In the genomic region with DNA sequence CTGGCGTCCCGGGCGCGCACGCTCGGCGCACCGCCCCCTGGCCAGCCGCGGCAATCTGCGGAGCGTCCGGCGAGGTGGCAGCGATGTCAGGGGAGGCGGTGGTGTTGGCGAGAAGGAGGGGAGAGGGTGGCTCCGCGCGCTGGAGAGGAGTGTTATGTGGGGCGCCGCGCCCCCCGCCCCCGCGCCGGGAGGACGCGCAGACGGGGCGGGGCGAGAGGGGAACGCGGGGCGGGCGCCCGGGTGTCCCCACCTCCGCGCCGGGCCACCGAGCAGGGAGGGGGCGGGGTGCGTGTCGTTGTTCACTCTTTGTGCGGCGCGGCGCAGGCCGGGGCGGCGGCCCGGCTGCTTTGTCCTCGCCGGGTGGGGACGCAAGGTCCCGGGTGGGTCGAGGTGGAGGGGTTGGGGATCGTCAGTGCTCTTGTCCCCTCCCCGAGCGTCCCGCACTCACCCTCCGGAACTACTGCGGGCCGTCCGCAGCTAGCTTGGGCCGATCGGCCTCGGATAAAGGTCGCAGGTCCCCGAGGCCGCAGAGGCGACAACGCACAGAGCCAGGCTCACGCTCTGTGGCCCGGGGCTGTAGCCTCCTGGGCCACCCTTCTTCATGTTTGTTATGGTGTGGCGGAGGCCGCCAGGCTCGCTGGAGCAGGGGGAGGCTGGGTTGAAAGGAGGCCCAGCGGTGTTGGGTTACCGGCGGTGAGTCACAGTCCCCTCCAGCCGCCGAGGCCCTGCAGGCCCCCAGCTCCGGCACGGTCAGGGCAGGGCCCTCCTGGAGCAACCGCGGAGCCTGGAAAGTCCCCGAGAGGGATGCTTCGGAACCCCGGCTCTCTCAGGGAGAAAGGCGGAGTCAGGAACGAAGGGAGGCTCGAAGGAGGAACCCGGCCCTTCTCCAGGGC, we compare ENCODE assay signal across 8 mouse cellular contexts. TPM values are rescaled to one million over a fixed set of nuclear protein-coding genes. Genes with fewer than 3 reads are reported as not detected.
DNase-seq lines count a peak whose midpoint lies in the region; ATAC-seq lines count a peak whose summit lies in the region.

A gene (minus strand): TSS at position 57 of the 893 bp plus-strand sequence.

- WGBS in embryonic facial prominence, embryonic 15.5 days, result under 1% methylated on average over 82 of the region's 94 CpGs
- under 1% methylated on average over 84 of the region's 94 CpGs for WGBS in heart, embryonic 11.5 days (ENCODE audit: insufficient replicate concordance)
- under 1% methylated on average over 71 of the region's 94 CpGs for WGBS in kidney, embryonic 16.5 days
- WGBS in liver, embryonic 11.5 days, result under 1% methylated on average over 84 of the region's 94 CpGs
- under 1% methylated on average over 88 of the region's 94 CpGs for WGBS in stomach, embryonic 14.5 days

- peak within 1 kb of the TSS; percentile 64 for H3K4me2 ChIP-seq in embryonic facial prominence, embryonic 15.5 days (replicated peaks)
- peak within 1 kb of the TSS; percentile 73 for H3K4me2 ChIP-seq in heart, embryonic 11.5 days
- H3K4me2 ChIP-seq in kidney, embryonic 16.5 days (replicated peaks; ENCODE audit: low read depth, low read length), result peak within 1 kb of the TSS; percentile 78
- H3K4me2 ChIP-seq in liver, embryonic 11.5 days, result peak within 1 kb of the TSS; percentile 86
- H3K4me2 ChIP-seq in stomach, embryonic 14.5 days (replicated peaks; ENCODE audit: low read depth, low read length), result peak within 1 kb of the TSS; percentile 85

- H3K4me3 ChIP-seq in embryonic facial prominence, embryonic 15.5 days (replicated peaks), result peak within 1 kb of the TSS; percentile 68
- peak within 1 kb of the TSS; percentile 90 for H3K4me3 ChIP-seq in heart, embryonic 11.5 days (ENCODE audit: low read depth, low read length)
- peak within 1 kb of the TSS; percentile 74 for H3K4me3 ChIP-seq in kidney, embryonic 16.5 days (ENCODE audit: low read length)
- H3K4me3 ChIP-seq in liver, embryonic 11.5 days (ENCODE audit: low read depth, low read length), result peak within 1 kb of the TSS; percentile 65
- H3K4me3 ChIP-seq in stomach, embryonic 14.5 days (ENCODE audit: low read depth, low read length), result peak within 1 kb of the TSS; percentile 82

- peak within 1 kb of the TSS; percentile 97 for H3K27ac ChIP-seq in embryonic facial prominence, embryonic 15.5 days (replicated peaks)
- peak within 1 kb of the TSS; percentile 98 for H3K27ac ChIP-seq in heart, embryonic 11.5 days (ENCODE audit: low read depth, low read length)
- peak within 1 kb of the TSS; percentile 98 for H3K27ac ChIP-seq in kidney, embryonic 16.5 days (ENCODE audit: low read length)
- peak within 1 kb of the TSS; percentile 79 for H3K27ac ChIP-seq in liver, embryonic 11.5 days (ENCODE audit: low read depth, low read length)
- peak within 1 kb of the TSS; percentile 95 for H3K27ac ChIP-seq in stomach, embryonic 14.5 days (ENCODE audit: low read length)

- H3K36me3 ChIP-seq in embryonic facial prominence, embryonic 15.5 days, result no peaks in the 10 kb centered on the region
- H3K36me3 ChIP-seq in heart, embryonic 11.5 days (ENCODE audit: control insufficient read depth, insufficient read depth, low read length), result no peaks in the 10 kb centered on the region
- no peaks in the 10 kb centered on the region for H3K36me3 ChIP-seq in kidney, embryonic 16.5 days (ENCODE audit: insufficient read depth, low read length)
- H3K36me3 ChIP-seq in liver, embryonic 11.5 days (ENCODE audit: control insufficient read depth, insufficient read depth, low read length), result no peaks in the 10 kb centered on the region
- no peaks in the 10 kb centered on the region for H3K36me3 ChIP-seq in stomach, embryonic 14.5 days (ENCODE audit: control insufficient read depth, insufficient read depth, low read length)

- peak; percentile 83 for DNase-seq in 416B (ENCODE audit: low read depth)
- peak; percentile 74 to 79 for DNase-seq in adrenal gland, postnatal 4 days (ENCODE audit: low spot score in 2 of 2)
- DNase-seq in liver, embryonic 11.5 days (ENCODE audit: low spot score), result peak; percentile 74
- peak; percentile 36 to 56 for DNase-seq in natural killer cell, adult 2 months (ENCODE audit: low spot score in 2 of 2)

- H3K27me3 ChIP-seq in embryonic facial prominence, embryonic 15.5 days, result no peaks in the 10 kb centered on the region
- no peaks in the 10 kb centered on the region for H3K27me3 ChIP-seq in heart, embryonic 11.5 days (ENCODE audit: control insufficient read depth, insufficient read depth, low read length)
- no peaks in the 10 kb centered on the region for H3K27me3 ChIP-seq in kidney, embryonic 16.5 days (ENCODE audit: insufficient read depth, low read length)
- peaks cover 40% of the 10 kb centered on the region for H3K27me3 ChIP-seq in liver, embryonic 11.5 days (replicated peaks; ENCODE audit: control insufficient read depth, insufficient read depth, low read length)
- H3K27me3 ChIP-seq in stomach, embryonic 14.5 days (ENCODE audit: control insufficient read depth, insufficient read depth, low read length), result no peaks in the 10 kb centered on the region

- H3K9me3 ChIP-seq in embryonic facial prominence, embryonic 15.5 days (replicated peaks), result no peaks in the 10 kb centered on the region
- no peaks in the 10 kb centered on the region for H3K9me3 ChIP-seq in heart, embryonic 11.5 days (replicated peaks; ENCODE audit: control insufficient read depth, low read length)
- H3K9me3 ChIP-seq in kidney, embryonic 16.5 days (ENCODE audit: low read length), result no peaks in the 10 kb centered on the region
- H3K9me3 ChIP-seq in liver, embryonic 11.5 days (ENCODE audit: control insufficient read depth, low read length), result no peaks in the 10 kb centered on the region
- H3K9me3 ChIP-seq in stomach, embryonic 14.5 days (ENCODE audit: control insufficient read depth, low read depth, low read length), result no peaks in the 10 kb centered on the region

- peaks cover 52% of the 10 kb centered on the region for H3K4me1 ChIP-seq in embryonic facial prominence, embryonic 15.5 days
- peaks cover 25% of the 10 kb centered on the region for H3K4me1 ChIP-seq in heart, embryonic 11.5 days (ENCODE audit: control insufficient read depth, insufficient read depth, low read length)
- peaks cover 40% of the 10 kb centered on the region for H3K4me1 ChIP-seq in kidney, embryonic 16.5 days (ENCODE audit: insufficient read depth, low read length)
- H3K4me1 ChIP-seq in liver, embryonic 11.5 days (replicated peaks; ENCODE audit: control insufficient read depth, insufficient read depth, low read length), result peaks cover 10% of the 10 kb centered on the region
- peaks cover 25% of the 10 kb centered on the region for H3K4me1 ChIP-seq in stomach, embryonic 14.5 days (ENCODE audit: control insufficient read depth, insufficient read depth, low read length)

- H3K9ac ChIP-seq in embryonic facial prominence, embryonic 15.5 days, result peak within 1 kb of the TSS; percentile 96
- H3K9ac ChIP-seq in heart, embryonic 11.5 days (ENCODE audit: low read depth, low read length), result peak within 1 kb of the TSS; percentile 100
- H3K9ac ChIP-seq in kidney, embryonic 16.5 days (replicated peaks; ENCODE audit: low read length), result peak within 1 kb of the TSS; percentile 99
- peak within 1 kb of the TSS; percentile 84 for H3K9ac ChIP-seq in liver, embryonic 11.5 days (ENCODE audit: low read depth, low read length)
- peak within 1 kb of the TSS; percentile 98 for H3K9ac ChIP-seq in stomach, embryonic 14.5 days (replicated peaks; ENCODE audit: low read depth, low read length)

- ATAC-seq in embryonic facial prominence, embryonic 15.5 days (ENCODE audit: insufficient number of reproducible peaks, low FRiP score, low TSS enrichment, low read depth), result peak; percentile 91
- ATAC-seq in heart, embryonic 11.5 days (replicated peaks; ENCODE audit: insufficient number of reproducible peaks, low FRiP score, low TSS enrichment), result peak; percentile 85
- peak; percentile 90 for ATAC-seq in kidney, embryonic 16.5 days (ENCODE audit: low FRiP score, low TSS enrichment)
- ATAC-seq in liver, embryonic 11.5 days (replicated peaks; ENCODE audit: low FRiP score), result peak; percentile 80
- ATAC-seq in stomach, embryonic 14.5 days (ENCODE audit: insufficient number of reproducible peaks, insufficient read depth, low FRiP score, low read depth), result peak; percentile 76

RNA-seq across cellular contexts. Expression of the gene that starts here (rescaled TPM):
- 10 to 100 TPM; 13.4 to 13.5 TPM for total RNA-seq in adrenal gland, postnatal 4 days (2021)
- polyA plus RNA-seq in embryonic facial prominence, embryonic 15.5 days (2015; fragmentation: Nextera tagmentation; extraction: Ambion mirVana), result 3.3 and 3.4 TPM in 2 replicates
- polyA plus RNA-seq in heart, embryonic 11.5 days (2014; fragmentation: Nextera tagmentation; extraction: Ambion mirVana), result 2.4 and 3.0 TPM in 2 replicates
- 3.2 and 3.6 TPM in 2 replicates for polyA plus RNA-seq in kidney, embryonic 16.5 days (2015; fragmentation: Nextera tagmentation; extraction: Ambion mirVana)
- polyA plus RNA-seq in liver, embryonic 11.5 days (2014; fragmentation: Nextera tagmentation; extraction: Ambion mirVana), result 0.47 and 0.70 TPM in 2 replicates
- 0.94 and 1.4 TPM in 2 replicates for polyA plus RNA-seq in stomach, embryonic 14.5 days (2014; fragmentation: Nextera tagmentation; extraction: Ambion mirVana)

Comparison
In these comparisons a context has a peak if more than half of its experiments do, and no peak if none do; other contexts are left out.
1. Peak in every context shown above with its lines: DNase-seq, ATAC-seq, H3K4me3 ChIP-seq and H3K27ac ChIP-seq.
2. Peak in DNase-seq, ATAC-seq, H3K4me3 ChIP-seq, H3K27ac ChIP-seq, H3K9ac ChIP-seq and H3K4me2 ChIP-seq in liver, embryonic 11.5 days; RNA of the gene not detected or under 1 TPM.